Mouse (Mus musculus) CD4-positive, CD25-positive, alpha-beta regulatory T cell, adult 2 months (primary cell): ENCODE data around the gene Med27.

Experiments used
- DNase-seq: peaks from one replicate; pipeline ENCODE4 v3.0.0-alpha.2; 2012; ENCODE audit warnings: low read depth, low spot score

Gene Med27

DNA sequence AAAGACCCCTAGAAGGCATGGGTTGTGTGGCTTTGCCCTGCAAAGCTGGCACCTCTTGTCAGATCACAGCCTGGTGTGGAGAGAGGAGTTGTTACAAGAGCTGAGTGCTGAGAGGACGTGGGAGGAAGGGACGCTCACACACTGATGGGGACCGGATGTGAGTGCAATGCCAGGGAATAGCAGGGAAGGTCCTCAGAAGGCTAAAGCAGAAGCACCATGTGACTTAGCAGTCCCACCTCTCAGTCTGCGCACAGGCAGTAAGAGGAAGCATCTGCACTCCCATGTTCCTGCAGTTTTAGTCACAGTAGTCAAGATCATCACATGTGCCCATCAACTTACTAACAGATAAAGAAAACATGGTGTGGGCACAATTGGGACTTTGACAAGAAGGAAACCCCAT lies 119.8 kb downstream of the Med27 start:
- DNase-seq = no peak

GRCm38 (mm10) chr2:29468517-29468936 lies 121.9 kb downstream of the Med27 start:
- DNase-seq = no peak

- no peak for DNase-seq
Observed at GRCm38 (mm10) chr2:29472952-29473437, 126.4 kb downstream of the Med27 start.

GRCm38 (mm10) chr2:29473907-29474306 lies 127.3 kb downstream of the Med27 start:
- no peak for DNase-seq

GRCm38 (mm10) chr2:29476702-29477101 lies 130.1 kb downstream of the Med27 start:
- no peak for DNase-seq

DNA sequence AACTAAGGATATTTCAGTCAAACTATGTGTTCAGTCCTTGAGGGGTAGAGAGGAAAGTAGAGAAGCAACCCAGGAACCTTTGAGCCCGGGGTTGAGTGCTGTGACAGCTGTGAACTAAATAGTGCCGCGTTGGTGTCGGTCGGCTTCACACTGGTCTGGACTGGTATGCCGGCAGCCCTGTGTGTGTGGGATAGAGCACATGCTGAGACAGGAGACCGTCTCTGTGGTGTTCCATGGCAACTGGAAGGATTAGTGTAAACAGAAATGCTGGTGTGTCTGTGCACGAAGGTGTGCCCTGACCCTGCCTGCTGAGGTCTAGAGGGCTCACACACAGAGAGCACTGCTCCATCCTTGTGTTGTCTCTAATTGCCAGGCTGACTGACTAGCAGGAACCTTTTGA lies 135.2 kb downstream of the Med27 start:
- DNase-seq = no peak

DNA sequence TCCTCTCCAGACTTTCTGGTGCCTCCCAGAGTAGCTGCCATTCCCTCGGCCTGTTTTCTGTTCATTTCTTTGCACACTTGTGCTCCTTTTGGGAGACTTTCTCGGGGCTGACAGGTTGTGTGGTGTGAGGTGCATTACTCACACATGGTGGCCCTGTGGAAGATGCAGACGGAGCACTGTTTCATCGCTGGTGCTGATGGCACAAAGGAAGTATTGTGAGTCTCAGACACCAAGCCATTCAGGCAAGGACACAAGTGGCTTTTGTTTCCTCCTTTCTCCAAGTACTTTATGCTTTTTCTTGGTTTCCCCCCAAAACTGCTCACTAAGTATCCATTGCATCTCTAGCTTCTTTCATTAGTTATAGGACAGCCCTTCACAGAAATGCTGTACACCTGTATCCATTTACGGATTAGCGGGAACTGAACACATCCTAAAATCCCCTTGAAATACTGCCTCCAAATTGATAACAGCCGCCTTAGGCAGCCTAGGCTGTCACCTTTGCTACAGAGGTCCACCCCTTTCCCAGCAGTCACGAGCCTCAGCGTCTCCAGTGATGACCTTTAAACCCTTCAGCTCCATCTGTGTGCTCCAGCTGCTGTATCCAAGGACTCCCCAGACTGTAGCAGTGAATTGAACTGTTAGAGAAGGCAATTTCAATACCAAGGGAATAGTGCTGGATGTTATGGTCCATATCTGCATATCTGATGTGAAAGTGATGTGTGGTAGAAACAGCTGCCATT lies 136.5 kb downstream of the Med27 start:
- DNase-seq = no peak

- no peak for DNase-seq
Observed at GRCm38 (mm10) chr2:29485519-29485918, 138.9 kb downstream of the Med27 start.

- DNase-seq = no peak
Observed at GRCm38 (mm10) chr2:29486491-29486890, 139.9 kb downstream of the Med27 start.

DNA sequence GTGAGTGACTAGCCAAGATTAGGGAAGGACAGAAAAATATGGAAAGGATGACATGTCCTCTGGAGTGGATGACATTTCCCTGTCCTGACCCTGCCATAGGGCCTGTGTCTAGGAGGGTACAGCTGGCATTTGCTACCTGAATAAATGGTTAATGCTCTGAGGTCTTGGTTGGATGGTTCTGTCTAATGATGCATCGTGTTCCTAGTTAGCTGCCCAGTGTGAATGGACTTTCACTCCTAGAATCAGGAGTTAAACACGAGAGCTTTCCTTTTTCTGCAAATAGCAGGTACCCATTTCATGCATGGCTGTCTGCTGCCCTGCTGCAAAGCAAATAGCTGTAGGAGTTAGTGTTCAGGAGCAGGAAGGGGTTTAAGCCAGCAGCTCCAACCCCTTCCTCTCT lies 141.0 kb downstream of the Med27 start:
- DNase-seq = no peak

DNA sequence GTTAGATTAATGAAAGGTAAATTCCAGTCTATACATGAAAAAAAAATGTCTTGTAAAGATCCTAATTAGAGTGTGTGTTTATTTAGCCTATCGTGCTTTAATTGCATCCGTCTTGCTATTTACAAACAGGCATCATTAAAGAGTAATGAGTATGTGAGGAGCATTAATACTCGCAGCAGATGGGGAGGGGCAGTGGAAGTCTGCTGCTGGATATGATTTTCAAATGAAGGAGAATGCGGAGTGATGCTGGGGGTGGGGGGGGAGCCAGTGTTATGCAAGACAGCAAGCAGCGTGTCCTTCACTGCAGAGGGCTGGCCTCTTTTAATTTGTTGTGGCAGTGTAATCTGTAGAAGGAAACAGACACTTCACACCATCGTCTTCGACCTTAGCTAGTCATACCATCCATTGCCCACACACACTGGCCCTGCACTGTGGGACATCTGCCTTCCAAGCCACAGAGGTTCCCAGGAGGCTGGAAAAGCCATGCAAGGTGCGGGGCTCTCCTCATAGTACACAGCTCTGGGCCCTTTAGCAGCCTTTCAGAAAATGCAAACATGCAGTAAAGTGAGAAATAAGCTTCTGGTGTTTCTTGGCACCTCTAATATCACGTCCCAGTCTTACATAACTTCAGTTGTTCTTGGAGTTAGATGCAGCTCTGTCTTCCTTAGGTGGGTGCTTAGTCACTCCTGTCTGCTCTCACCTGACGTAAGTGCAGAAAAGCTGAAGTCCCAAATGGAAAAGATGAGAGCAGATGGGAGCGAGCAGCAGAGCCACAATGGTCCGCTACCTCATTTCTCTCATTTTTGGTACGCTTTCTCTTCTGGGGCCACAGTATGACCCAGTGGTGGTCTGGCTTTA lies 142.0 kb downstream of the Med27 start:
- no peak for DNase-seq

DNA sequence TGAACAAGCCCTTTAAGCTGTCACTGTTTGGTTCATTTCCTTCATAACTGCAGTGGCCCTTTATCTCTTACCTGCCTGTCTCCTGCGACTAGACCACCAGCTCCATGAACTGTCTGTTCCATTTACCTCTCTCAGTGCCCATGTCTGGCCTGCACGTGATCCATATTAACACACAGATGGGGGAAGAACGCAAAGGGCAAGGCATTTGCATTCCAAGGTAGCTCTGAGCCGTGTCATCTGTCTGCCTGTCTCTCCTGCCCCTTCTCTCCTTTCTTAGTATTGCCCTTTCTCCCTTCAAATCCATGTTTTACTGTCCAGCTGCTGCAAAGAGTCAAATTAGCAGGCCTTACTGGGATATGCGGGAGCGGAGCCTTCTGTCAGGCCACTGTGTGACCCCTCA lies 145.0 kb downstream of the Med27 start:
- DNase-seq = no peak

- DNase-seq = no peak
Observed at GRCm38 (mm10) chr2:29493396-29494031, 146.9 kb downstream of the Med27 start.

DNA sequence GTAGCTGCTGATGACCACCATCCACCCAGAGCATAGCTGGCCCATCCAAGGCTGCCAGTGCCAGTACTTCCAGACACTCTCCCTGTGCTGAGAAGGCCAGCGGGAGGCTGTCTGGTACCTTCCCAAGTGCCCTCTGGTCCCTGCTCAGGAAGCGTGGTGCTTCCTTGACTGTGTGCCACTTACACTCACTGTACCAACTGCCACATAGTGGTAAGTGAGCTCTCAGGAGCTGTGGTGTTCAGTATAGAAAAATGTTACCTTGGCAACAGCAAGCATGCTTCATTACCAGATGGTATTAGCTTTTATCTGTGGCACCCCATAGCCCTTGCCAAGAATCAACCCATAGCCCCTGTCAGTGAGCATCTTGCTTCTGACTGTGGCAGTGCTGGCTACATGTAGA lies 148.7 kb downstream of the Med27 start:
- DNase-seq = no peak

GRCm38 (mm10) chr2:29500601-29501350 lies 154.2 kb downstream of the Med27 start:
- no peak for DNase-seq

DNA sequence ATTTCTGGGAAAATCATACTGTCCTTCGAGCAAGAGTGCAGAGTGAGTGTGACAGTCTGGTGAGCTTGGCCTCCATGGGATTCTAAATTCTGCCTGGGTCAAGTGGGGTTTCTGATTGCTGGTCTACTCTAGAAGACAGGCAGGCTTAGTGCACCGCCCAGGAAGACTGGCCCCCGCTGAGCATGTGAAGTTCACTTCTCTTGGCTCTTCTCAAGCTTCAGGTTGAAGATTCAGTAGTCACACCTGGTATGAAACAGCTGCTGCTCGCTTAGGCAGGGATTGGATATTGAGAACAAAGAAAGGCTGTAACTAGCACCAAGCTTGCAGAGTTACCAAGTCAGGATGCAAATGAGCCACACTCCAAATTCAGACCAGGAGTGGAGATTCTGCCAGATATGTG lies 154.8 kb downstream of the Med27 start:
- DNase-seq = no peak

DNA sequence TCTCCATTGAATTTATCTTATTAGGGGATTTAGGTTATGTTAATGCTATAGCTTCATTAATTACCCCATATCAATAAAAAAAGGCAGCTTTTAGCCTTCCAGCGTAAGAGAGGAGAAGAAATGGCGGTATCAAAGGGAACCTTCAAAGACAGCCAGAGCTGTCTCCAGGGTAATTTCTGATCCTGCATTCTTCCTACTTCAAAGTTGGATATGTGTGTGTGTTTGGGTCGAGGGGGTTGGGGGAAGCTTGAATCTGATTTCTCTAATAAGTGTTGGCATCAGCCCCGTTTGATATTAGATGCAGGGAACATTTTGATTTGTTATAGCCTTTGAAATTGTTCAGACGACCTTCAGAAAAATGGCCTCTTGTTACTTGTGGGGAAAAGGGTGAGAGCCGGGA lies 158.2 kb downstream of the Med27 start:
- DNase-seq = no peak

GRCm38 (mm10) chr2:29506411-29506810 lies 159.8 kb downstream of the Med27 start:
- no peak for DNase-seq

GRCm38 (mm10) chr2:29513131-29513530 lies 166.5 kb downstream of the Med27 start:
- DNase-seq = no peak

DNA sequence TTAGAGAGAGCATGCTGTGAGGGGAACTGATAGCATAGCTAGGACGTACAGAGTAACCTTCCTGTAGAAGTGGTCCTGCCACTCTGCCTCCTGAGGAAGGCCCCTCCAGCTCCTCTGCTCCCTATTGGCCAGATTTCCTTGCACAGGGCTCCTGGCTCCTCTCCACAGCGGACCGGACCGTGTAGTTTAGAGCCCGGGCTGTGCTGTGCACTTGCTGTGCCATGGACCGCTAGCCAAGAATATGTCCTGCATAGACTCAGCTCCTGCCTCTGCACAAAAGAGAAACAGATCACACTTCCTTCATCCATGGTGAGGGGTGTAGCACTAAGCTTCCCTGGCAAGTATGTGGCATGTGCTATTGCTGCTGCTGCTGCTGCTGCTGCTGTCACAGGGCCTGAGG lies 168.2 kb downstream of the Med27 start:
- DNase-seq = no peak

- DNase-seq = no peak
Observed at GRCm38 (mm10) chr2:29515831-29516447, 169.3 kb downstream of the Med27 start.
